Mouse (Mus musculus) c-Kit-negative CD71-positive TER-119-positive erythroid progenitor cells, embryonic 14.5 days (primary cell): ENCODE measurements around the gene Atp8b4.

ENCODE experiments used
- DNase-seq: peaks from one replicate; pipeline ENCODE4 v3.0.0-alpha.2; 2013; ENCODE audit warnings: low read depth, low spot score

Gene Atp8b4

DNA sequence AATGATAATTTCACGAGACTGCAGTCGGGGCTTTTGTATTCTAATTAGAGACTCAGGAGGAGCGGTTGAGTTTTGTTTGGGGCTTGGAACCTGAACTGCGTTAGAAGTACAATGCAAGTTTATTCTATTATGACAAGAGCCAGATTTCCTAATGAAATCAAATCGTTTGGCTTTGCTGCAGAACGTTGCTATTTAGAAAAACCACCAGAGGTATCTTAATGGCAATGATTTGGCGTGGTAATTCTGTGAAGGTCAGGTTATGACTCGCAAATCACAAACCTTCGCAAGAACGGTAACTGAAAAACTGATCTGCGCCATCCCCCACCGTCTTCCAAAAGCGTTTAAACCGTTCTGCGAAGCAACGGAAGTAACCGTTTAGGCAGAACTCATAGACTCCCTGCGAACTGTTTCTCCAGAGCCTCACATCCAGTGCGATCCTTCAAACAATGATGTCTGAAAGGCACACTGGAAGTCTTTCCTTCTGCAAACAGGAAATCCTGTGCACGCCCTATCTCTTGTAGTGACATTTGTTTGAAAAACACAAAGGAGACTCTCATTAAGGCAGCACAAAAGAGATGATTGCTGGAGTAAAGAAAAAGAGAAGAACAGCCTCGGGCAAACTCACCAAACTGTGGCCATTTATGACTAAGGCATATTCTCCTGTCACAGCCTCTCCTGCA is 139.2 kb downstream of the Atp8b4 start:
- DNase-seq, result no peak

DNA sequence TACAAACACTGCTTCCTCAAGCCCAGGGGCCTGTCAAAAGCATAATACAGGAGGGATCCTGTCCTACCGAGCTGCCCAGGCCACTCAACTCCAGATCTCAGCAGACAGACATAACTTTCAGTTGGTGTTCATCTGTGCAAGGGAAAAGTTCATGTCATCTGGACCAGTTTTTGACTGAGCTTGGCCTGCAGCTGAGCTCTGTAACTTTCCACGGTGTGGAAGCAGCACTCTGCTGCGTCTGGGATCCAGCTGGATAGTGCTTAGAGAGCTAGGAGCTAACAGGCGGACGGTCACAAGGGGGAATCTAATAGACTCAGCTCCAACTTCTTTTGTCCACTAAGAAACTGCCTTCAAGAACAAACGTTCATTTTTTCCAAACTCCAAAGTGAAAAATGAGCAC is 139.8 kb downstream of the Atp8b4 start:
- no peak for DNase-seq

DNA sequence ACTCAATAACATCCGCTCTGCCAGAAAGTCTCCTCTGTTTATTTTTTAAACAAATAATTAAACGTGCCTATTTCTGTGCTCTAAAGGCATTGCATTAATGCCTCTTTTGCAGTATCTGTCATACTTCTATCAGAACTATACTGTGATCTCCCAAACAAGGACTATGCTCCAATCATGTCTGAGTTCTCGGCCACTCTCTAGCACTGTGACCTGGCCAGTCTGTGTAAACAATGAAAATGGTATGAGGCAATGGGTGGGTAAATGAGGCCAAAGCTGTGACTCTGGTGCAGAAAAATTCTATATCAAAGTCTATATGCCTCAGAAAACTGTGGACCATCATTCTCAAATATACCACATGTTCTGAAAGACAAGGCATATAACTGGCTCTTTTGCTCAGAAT is 140.5 kb downstream of the Atp8b4 start:
- DNase-seq, result no peak

DNA sequence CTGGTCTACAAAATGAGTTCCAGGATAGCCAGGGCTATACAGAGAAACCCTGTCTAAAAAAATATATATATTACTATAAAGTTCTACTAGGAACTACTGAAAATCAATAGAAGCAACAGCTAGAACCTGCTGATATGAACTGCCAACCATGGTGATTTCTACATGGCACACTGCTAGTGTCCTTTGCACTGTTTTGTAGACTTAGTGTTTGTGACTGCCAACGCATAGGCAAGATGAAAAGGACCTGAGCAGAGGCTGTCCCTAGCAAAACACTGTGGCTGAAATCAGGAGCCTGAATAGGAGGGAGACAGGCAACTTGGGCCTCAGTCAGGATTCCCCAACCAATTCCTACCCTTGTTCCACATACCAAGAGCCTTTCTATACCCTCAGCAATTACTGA is 141.2 kb downstream of the Atp8b4 start:
- DNase-seq, result no peak

DNA sequence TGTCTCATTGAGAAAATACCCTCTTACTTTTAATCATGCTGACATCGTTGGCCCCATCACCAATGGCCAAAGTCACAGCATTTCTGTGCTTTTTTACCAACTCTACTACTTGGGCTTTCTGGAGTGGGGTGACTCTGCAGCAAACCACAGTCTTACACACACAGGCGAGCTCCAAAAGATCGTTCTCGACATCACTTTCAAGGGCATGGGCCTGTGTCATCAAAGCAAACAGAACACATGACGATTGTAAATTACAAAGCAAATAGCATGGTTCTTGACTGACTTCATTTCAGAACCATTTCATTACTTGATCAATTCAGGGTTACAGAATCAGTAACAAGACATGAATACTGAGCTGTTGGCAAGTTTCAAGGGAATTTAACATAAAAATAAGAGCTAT is 141.7 kb downstream of the Atp8b4 start:
- no peak for DNase-seq

DNA sequence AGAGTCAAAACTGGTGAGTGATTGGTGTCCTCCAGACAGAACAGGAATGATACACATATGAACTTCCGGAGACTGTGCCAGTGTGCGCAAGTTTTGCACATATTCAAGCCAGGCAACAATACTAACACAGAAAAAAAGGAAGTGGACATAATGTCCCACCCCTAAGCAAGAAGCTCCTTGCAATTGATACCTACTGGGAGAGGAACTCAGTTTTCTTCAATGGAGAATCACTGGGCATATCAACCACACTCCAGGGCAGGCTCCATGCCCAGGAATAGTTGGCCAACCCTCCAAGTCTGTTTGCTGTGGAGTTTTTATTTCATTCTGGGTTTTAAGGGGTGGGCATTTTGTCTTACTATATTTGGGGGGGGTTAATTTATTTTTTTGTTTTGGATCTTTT is 145.2 kb downstream of the Atp8b4 start:
- DNase-seq, result no peak

DNA sequence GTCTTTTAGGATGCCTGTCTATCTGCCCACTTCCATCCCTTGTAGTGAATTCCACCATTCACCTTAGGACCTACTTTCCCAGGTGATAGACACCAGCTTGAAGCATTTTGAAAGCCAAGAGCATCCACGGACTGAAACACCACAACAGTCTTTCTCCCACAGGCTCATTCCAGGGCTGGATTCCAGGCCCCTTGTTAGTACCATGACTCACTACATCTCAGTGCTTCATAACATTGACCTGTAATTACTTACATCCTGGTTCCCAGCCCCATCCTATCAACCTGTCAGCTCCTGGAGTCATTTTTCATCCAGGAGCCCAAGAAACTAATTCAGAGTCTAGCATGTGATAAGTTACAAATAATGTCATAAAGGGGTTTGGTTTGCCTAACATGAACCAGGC is 148.7 kb downstream of the Atp8b4 start:
- DNase-seq, result no peak

DNA sequence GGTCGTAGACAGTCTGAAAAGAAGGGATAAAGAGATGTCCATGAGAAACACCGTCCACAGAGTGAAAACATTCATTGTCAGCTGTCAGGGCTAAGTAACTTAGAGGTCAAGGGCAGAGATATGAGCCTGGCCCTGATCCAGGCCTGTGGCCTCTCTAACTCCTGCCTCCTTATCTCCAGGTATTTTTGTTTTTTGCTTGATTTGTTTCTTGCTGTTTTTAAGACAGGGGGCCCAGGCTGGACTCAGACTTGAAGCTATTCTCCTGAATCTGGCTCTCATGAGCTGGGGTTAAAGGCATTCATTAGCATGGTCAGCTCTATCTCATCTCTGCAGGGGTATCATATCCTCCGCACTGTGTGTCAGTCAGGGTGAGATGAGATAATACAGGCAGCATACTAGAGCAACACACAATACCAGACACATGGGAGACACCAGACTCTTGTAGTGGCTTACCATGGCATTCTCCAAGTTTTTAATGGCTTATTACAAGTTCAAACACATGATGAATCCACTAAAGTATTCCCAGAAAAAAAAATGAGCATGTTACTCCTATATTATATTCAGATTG is 157.4 kb downstream of the Atp8b4 start:
- no peak for DNase-seq

DNA sequence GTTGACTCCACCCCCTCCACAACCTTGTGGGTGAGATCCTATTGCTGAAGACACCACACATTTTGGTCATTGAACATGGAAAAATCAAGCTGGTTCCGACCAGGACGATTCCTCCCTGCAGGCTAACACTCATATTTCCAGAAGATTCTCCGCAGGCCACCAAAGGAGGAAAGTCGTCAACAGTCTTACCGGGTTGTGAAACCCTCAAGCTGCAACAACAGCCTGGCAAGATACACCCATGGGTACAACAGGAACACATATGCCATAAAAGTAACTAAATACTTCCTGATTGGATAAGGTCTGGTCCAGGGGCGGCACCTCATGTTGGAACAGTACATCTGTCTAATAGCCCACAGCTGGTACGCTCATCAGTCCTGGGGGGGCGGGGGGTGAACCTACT is 159.0 kb downstream of the Atp8b4 start:
- no peak for DNase-seq

DNA sequence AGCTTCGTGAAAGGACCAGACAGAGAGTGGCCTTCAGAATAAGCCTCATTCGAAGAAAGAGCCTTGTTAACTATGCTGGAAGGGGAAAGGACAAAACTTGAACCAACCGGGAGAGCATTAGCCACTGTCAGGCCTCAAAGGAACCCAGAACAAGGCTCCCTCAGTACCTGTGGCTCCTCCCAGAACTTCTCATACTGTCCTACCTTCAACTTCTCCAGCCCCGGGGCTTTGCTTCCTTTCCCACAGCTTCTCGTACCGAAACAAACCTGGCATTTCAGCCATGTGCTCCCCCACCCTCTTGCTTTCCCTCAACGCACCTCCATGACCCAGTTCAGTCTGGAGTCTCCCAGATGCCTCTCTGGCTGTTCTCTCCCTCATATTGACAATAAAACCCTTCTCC is 160.3 kb downstream of the Atp8b4 start:
- no peak for DNase-seq

DNA sequence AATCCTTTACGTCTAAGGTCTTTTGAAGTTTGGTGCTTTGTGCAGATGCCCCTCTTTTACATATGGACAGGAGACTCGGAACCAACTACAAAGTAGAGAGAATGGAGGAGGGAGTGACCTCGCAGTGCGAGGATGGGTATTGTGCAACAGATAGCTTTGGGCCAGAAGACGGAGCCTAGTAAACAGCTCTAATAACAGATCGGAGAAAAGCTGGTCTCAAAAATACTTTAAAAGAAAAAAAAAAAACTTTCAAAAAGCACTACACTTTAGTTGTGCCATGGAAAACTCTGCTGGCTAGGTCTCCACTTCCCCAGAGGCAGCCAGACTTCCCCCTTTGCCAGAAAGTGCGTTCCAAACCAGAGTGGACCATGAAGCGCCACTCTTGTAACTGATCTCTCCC is 161.0 kb downstream of the Atp8b4 start:
- DNase-seq, result no peak

DNA sequence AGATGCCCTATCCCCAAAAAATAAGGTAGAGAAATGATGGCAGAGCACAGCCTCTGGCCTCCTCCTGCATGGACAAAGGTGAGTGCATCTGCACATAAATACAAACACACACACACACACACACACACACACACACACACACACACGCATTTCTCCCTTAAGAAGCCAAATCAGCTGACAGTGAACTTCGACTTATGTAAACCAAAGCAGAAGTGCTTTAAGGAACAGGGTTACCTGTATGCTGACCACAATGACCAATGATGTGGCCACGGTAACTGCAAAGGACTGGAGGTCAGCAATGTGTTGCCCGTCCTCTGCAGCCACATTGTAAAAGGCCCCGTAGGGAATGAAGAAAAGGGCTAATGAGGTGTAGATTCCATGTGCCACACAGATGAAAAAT is 163.3 kb downstream of the Atp8b4 start:
- no peak for DNase-seq

DNA sequence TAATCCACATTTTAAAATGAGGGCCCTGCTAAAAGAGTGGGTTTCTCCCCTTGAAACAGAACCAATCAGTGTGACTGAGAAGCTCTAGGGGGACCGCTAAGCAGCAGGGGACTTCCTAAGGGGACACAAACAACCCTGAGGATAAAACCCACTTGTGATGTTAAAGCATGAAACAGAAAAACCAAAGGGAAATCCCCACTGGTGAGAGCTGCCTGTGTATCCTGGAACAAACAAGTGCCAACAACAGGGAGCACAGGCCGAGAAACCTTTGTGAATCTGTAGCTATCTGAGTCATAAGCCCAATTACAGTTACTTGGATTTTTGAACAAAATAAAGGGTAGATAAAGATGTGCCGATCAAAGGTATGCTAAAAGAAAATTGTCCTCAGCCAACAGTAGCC is 168.7 kb downstream of the Atp8b4 start:
- no peak for DNase-seq

DNA sequence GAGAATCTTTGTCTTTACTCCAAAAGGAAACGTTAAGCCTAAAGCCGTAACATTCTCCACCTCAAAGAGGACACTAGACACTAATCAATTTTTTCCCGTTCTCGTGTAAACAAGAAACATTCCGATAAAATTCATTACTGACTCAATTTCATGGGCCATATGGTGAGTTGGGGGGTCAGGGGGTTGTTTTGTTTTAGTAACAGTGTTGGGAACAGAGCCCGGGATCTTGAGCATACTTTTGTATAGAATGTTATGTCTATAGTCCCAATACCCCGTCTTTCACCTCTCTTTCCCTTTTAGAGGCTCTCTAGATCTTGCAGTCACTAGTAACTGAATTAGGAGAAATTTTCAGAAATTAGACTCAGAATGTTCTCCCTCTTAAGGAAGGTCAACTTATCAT is 177.3 kb downstream of the Atp8b4 start:
- no peak for DNase-seq

DNA sequence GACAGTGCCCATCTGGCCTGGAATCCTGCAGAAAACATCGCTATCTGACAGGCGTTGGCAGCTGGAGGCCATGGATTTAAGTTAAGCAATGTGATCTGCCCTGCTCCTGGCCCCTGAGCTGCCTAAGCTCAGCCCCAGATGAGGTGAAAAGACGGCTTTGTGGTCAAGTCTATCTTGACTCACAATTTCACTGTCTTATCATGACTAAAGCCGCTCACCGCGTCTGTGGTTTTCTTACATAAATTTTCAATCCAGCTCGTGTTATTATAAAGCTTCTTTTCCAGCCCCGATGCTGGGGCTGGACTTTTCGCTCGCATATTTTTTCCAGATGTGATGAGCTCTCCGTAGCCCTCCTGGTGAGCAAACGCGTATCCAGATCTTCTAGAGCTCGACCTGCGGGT is 177.8 kb downstream of the Atp8b4 start:
- DNase-seq, result no peak

DNA sequence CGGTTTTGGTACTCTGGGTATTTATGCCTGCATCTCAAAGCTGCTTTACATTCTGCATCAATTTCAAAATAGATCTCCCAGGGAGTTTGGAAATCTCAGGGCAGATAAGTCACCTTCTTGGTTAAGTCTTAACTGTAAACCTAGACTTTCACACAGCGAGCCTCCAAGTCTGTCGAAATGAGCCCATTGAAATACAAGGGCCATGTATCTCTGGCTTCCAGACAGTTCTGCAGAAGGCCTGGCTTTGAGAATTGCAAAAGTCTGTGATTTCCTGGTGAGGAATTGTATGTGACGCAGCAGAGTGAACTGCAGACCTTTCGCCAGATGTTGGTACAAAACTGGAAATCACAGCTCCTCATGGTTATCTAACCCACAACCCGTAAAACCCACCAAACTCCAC is 182.4 kb downstream of the Atp8b4 start:
- DNase-seq, result no peak

DNA sequence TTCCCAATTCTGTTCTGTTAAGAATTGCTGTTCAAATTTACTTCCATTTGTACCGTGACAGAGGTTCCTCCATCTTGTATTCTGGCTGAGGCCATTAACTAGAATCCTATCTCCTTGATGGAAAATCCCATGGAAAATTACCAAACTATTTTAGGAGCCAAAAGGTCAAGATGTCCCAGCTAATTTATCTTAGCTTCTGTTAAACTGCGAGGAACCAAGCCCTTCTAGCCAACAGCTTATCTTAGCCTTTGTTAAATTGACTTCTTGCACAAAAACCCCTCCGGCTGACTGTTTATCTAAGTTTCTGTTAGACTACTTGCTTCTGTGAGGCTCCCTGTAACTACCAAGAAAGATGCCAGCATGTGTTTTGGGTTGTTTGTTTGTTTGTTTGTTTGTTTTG is 183.5 kb downstream of the Atp8b4 start:
- no peak for DNase-seq

DNA sequence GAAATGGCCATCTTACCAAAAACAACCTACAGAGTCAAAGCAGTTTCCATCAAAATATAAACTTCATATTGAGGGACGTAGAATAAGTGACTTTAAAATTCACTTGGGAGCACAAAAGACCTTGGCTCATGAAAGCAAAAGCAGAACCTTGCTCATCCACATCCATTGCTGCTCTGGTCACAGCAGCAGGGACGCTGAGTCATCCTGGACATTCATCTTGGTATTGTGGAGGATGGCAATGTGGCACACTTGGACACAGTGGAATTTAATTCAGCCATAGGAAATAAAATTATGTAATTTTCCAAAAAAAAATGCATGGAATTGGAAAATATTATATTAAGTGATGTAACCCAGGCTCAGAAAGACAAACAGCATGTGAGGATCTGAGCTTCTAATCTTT is 184.1 kb downstream of the Atp8b4 start:
- no peak for DNase-seq

DNA sequence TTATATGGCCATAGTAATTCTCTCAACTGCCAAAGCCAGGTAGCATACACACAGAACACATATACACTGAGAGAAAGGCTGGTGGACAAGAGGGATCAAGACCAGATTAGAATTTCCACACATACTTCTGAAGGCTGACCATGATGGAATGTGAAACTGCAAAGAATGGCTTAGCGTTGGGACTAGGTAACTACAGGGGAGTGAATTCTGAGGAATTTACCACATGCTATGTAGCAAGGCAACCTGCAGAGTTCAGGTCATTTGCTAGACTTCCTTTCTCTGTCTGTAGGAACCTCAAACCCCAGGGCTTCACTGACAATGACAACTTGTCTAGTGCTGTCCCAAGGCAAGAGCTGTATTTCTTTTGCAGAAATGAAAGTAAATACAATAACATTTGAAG is 189.4 kb downstream of the Atp8b4 start:
- no peak for DNase-seq

DNA sequence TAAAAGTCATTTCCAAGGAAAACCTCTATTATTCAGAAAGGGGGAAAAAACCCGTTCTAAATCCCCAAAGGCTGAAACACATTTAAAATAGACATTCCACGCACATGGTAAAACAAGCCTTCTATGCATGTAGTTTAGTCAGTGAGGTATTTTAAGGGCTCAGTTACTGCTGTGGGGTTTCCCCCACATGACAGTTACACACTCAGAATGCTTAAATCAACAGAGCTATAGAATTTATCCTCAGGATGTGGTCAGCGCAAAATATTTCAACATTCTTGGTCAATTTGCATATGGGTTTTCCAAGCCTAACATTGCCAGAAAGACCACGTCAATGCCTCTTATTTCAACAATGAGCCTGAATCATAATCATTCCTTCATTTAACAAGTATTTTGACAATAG is 190.5 kb downstream of the Atp8b4 start:
- DNase-seq, result no peak

DNA sequence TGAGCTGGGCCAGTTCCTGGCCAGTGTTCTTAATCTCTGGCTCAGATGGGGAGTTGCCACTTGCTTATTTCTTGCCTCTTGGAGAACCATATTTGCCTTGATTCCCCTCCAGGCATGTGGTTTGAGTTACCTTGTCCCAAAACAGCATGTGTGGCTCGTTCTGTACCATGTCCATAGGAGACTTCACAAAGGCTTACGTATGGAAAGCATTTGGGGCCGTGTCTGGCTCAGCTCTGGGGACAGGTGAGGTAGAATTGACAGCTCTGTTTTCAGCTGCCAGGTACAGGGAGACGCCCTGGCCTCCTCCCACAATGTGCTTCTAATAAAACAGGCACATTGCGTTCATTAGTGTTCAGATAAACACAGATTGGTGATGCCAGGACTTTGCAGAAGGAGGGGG is 195.9 kb downstream of the Atp8b4 start:
- DNase-seq, result no peak

DNA sequence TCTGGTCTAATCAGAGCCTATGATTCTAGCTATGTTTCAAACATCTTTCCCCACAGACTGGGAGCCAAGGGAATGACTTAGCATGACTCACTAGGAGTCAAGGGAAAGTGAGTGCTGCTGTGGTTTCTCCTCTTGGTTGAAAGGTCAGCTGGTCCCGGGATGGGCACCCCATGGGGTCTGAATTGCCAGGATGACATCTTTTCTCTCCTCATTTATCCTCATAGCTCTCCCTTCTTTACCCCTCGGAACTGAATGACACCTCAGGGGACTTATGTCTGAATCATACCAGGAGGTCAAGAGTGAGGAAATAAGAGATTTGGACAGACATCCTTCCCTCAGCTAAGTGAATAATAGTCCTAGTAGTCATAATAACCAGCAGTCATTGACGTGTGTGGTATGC is 197.2 kb downstream of the Atp8b4 start:
- no peak for DNase-seq

DNA sequence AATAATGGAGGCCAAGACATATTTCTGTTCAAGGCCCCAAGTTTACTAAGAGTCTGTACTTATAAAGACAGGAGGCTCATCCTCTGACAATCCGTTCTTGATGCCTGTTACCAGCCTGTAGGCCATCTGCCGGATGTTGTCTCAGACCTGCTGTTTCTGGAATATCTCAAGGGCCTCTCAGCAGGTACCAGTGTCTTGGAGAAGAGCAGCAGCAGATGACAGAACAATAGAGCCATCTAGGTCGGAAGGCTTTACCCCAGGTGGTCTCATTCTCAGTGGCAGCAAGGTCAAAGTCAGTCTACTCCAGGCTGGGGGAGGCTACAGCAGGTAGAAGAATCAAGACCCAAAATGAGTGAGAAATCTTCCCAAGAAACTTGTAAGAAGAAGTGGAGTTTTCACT is 198.1 kb downstream of the Atp8b4 start:
- DNase-seq, result no peak

DNA sequence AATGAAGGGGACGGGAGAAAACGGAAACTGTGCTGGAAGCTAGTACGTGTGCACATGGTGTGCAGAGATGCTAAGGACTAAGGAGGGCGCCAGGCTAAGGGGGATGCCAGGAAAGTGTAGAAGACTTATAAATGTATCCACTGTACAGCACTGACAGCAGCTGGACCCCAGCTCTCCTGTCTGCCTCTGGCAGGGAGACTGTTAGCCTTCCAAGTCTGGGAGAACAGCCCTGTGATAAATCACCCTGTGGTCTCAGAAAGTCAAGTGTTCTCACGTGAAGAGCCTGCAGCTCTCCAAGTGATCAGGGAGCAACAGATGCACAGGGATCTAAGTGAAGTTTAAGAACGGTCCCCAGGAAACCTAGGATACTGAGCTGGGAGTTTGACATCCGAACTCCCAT is 209.8 kb downstream of the Atp8b4 start:
- no peak for DNase-seq
